Mouse (Mus musculus) layer of hippocampus, adult 2 months (tissue): ENCODE measurements around the gene Gart. TPM values are rescaled to one million over a fixed set of nuclear protein-coding genes. Genes with fewer than 3 reads are reported as not detected.
"Not testable (repeated sequence)": the region's sequence is repeated elsewhere in the genome, so short reads cannot be mapped to it uniquely, and the experiment has no call there.

ENCODE experiments used
- DNase-seq, 2 experiments: peaks; one replicate each; pipeline ENCODE4 v3.0.0; 2022; ENCODE audit warnings: low spot score in 2 of 2
- H3K27ac ChIP-seq: fragments of 200-600 bp; 2 replicates; pipeline ENCODE4 v1.8.1; 2022
- H3K4me3 ChIP-seq: fragments of 200-600 bp; 2 replicates; pipeline ENCODE4 v1.8.1; 2022; ENCODE audit warnings: mild to moderate bottlenecking
- CTCF ChIP-seq: fragments of 200-600 bp; conservative IDR thresholded peaks from 2 replicates; pipeline ENCODE4 v1.8.1; 2022; ENCODE audit warnings: antibody characterized with exemption, mild to moderate bottlenecking, moderate library complexity
- total RNA-seq, 2 experiments: library from RNA; stranded (reverse); gene quantifications; 2 replicates each; pipeline ENCODE4 v1.2.3; 2021

The Gart gene
- total RNA-seq, 2 experiments from 2014 or later, result 52.9 to 54.3 TPM

GRCm38 (mm10) chr16:91663795-91664194 lies 17.0 kb upstream of the Gart start:
- no peak for TF ChIP-seq CTCF
- Histone ChIP-seq H3K4me3 (no peak overlapping the region), H3K27ac (no peak overlapping the region)
- DNase-seq, result no peak

DNA sequence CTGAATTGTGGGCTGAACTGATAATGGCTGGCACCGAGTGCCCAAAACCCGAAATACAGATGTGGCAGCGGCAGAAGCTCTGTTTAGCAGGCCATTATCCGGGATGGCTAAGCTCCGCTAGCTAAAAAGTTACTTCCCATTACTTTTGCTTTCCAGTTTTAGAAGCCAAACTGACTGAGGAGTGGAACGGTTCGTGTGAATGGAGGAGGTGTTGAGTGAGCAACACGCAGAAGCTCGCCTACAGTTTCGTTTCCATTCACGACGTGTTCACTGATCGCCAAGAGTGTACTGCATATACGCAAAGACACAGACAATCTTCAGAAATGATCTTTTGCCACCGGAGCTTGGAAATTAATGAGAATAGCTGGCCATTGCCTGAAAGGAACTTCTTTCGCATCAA lies 15.6 kb upstream of the Gart start:
- TF ChIP-seq CTCF, result no peak

GRCm38 (mm10) chr16:91661397-91661796 lies 14.6 kb upstream of the Gart start:
- DNase-seq, result no peak

More for the DNA sequence above, 15.6 kb upstream of the Gart start:
- no peak overlapping the region for H3K4me3 ChIP-seq
- H3K27ac ChIP-seq, result no peak overlapping the region
- no peak for DNase-seq

GRCm38 (mm10) chr16:91659798-91660197 lies 13.0 kb upstream of the Gart start:
- Histone ChIP-seq H3K27ac (no peak overlapping the region), H3K4me3 (no peak overlapping the region)
- no peak for DNase-seq
- TF ChIP-seq CTCF, result no peak

More at GRCm38 (mm10) chr16:91661397-91661796, 14.6 kb upstream of the Gart start:
- Histone ChIP-seq H3K4me3 (no peak overlapping the region), H3K27ac (no peak overlapping the region)
- TF ChIP-seq CTCF, result no peak

- Histone ChIP-seq H3K4me3 (no peak overlapping the region), H3K27ac (no peak overlapping the region)
- no peak for TF ChIP-seq CTCF
- DNase-seq, result no peak
Measured at GRCm38 (mm10) chr16:91658471-91658870, 11.7 kb upstream of the Gart start.

DNA sequence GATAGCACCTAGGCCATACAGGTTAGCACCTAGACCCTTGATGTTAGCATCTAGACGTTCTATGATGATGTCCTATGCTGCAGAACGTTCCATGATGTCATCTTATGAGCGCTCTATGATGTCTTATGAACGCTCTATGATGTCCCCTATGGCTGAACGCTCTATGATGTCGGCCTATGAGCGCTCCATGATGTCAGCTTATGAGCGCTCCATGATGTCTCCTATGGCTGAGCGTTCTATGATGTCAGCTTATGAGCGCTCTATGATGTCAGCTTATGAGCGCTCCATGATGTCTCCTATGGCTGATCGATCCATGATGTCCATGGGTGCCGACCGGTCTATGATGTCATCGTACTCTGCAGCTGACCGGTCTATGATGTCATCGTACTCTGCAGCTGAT lies 10.5 kb upstream of the Gart start:
- H3K27ac ChIP-seq, result no peak overlapping the region
- no peak overlapping the region for H3K4me3 ChIP-seq
- TF ChIP-seq CTCF, result no peak
- DNase-seq, result no peak

- no peak overlapping the region for H3K4me3 ChIP-seq
- H3K27ac ChIP-seq, result no peak overlapping the region
- no peak for DNase-seq
- no peak for TF ChIP-seq CTCF
Measured at GRCm38 (mm10) chr16:91655285-91655684, 8.5 kb upstream of the Gart start.

GRCm38 (mm10) chr16:91652191-91652590 lies 5.4 kb upstream of the Gart start:
- no peak for TF ChIP-seq CTCF
- H3K27ac ChIP-seq, result no peak overlapping the region
- no peak for DNase-seq
- H3K4me3 ChIP-seq, result no peak overlapping the region

- no peak overlapping the region for H3K27ac ChIP-seq
- no peak for DNase-seq
- H3K4me3 ChIP-seq, result no peak overlapping the region; the same call in 1 of the 2 replicates
- no peak for TF ChIP-seq CTCF
Measured at GRCm38 (mm10) chr16:91649781-91650180, 3.0 kb upstream of the Gart start.

DNA sequence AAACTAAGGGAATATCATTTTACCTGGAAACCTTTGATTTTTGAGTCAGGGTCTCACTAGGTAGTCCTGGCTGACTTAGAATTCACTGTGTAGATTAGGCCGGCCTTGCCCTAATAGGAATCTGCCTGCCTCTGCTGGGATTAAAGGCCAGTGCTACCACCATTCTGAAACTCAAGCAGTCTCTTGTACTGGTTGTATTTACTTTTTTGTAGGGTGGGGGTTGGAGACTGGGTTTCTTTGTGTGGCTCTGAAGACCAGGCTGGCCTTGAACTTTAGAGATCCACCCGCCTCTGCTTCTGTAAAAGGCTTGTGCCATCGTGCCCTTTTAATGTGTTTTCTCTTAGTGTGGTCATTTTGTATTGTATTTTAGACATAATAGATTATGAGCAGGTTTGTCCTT lies 2.5 kb upstream of the Gart start:
- no peak for DNase-seq
- no peak for TF ChIP-seq CTCF
- Histone ChIP-seq H3K4me3 (peak overlapping the region; percentile 78), H3K27ac (no peak overlapping the region)

DNA sequence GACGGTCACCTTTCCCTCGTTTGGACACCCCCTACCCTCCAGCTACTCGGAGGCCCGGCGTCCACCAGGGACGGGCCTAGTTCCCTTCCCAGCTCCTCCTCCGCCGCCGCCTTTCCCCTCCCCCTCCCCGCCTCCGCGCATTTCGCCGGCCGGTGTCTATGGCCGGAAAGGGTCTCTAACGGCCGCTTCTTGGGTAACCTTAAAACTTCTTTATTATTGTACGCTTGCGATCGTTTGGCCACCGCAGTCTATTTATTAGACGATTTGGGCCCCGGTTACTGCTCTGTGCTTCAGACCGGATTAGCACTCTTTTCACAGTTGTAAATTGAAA lies 1.4 kb upstream of the Gart start:
- H3K4me3 ChIP-seq, result peak overlapping the region; percentile 78
- DNase-seq, result peak; percentile 55 to 76
- peak overlapping the region; percentile 99 for H3K27ac ChIP-seq
- no peak for TF ChIP-seq CTCF

- peak within 1 kb of the TSS; percentile 78 for H3K4me3 ChIP-seq
- no peak for TF ChIP-seq CTCF
- DNase-seq, result peak; percentile 97 to 98
- H3K27ac ChIP-seq, result peak within 1 kb of the TSS; percentile 99
Measured at GRCm38 (mm10) chr16:91647461-91648219, 888 bp upstream of the Gart start, which contains the start of gene Son. Gene Son, plus strand, starts transcription at chr16:91647506.

- Histone ChIP-seq H3K4me3 (peak overlapping the region; percentile 78), H3K27ac (peak overlapping the region; percentile 99)
- TF ChIP-seq CTCF, result peak; percentile 24
- DNase-seq, result no peak
Measured at GRCm38 (mm10) chr16:91645995-91646602, 653 bp downstream of the Gart start.

DNA sequence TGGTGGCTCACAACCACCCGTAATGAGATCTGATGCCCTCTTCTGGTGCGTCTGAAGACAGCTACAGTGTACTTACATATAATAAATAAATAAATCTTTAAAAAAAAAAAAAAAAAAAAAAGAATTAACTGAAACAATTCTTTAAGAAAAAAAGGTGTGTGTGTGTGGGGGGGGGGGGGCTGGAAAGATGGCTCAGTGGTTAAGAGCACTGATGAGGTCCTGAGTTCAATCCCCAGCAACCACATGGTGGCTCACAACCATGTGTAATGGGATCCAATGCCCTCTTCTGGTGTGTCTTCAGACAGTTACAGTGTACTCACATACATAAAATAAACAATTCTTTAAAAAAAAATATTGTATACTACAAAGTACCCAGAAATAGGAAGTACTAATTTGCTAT lies 1.3 kb downstream of the Gart start:
- H3K27ac ChIP-seq, H3K4me3 ChIP-seq, DNase-seq: not testable (repeated sequence)
